Mouse (Mus musculus): ENCODE results near the gene Arl6ip4. TPM values are rescaled to one million over a fixed set of nuclear protein-coding genes. Genes with fewer than 3 reads are reported as not detected.
A peak's percentile ranks its signal among the peaks of the same experiment; 100 is the strongest.

Gene Arl6ip4
- total RNA-seq, 2 experiments from 2014 or later = 12.2 to 22.9 TPM

GRCm38 (mm10) chr5:124093120-124093794 is 22.6 kb upstream of the Arl6ip4 start:
- ATAC-seq (replicated peaks; ENCODE audit: low FRiP score, poor library complexity, severe bottlenecking) = no peak

GRCm38 (mm10) chr5:124093852-124094604 is 21.9 kb upstream of the Arl6ip4 start:
- ATAC-seq (replicated peaks; ENCODE audit: low FRiP score, poor library complexity, severe bottlenecking) = no peak

GRCm38 (mm10) chr5:124095077-124095581 is 20.8 kb upstream of the Arl6ip4 start:
- ATAC-seq (replicated peaks; ENCODE audit: low FRiP score, poor library complexity, severe bottlenecking) = peak; percentile 59

- ATAC-seq (replicated peaks; ENCODE audit: low FRiP score, poor library complexity, severe bottlenecking) = peak; percentile 62
These were observed 20.2 kb upstream of the Arl6ip4 start, which contains the start of gene Abcb9 for GRCm38 (mm10) chr5:124095596-124096232. Gene Abcb9 (minus strand): TSS chr5:124095798.

- ATAC-seq (replicated peaks; ENCODE audit: low FRiP score, poor library complexity, severe bottlenecking) = no peak
These were observed 17.0 kb upstream of the Arl6ip4 start for GRCm38 (mm10) chr5:124098923-124099322.

GRCm38 (mm10) chr5:124100128-124101044 is 15.5 kb upstream of the Arl6ip4 start:
- ATAC-seq (replicated peaks; ENCODE audit: low FRiP score, poor library complexity, severe bottlenecking) = no peak

GRCm38 (mm10) chr5:124102326-124102725 is 13.6 kb upstream of the Arl6ip4 start:
- no peak for ATAC-seq (replicated peaks; ENCODE audit: low FRiP score, poor library complexity, severe bottlenecking)

- no peak for ATAC-seq (replicated peaks; ENCODE audit: low FRiP score, poor library complexity, severe bottlenecking)
These were observed 12.9 kb upstream of the Arl6ip4 start for GRCm38 (mm10) chr5:124103020-124103419.

GRCm38 (mm10) chr5:124103552-124103951 is 12.3 kb upstream of the Arl6ip4 start:
- no peak for ATAC-seq (replicated peaks; ENCODE audit: low FRiP score, poor library complexity, severe bottlenecking)

GRCm38 (mm10) chr5:124111077-124111741 is 4.7 kb upstream of the Arl6ip4 start:
- ATAC-seq (replicated peaks; ENCODE audit: low FRiP score, poor library complexity, severe bottlenecking) = peak; percentile 17

- ATAC-seq (replicated peaks; ENCODE audit: low FRiP score, poor library complexity, severe bottlenecking) = peak; percentile 89
These were observed 4.0 kb upstream of the Arl6ip4 start, which contains the start of gene Ogfod2 for GRCm38 (mm10) chr5:124111742-124112497. Gene Ogfod2 (plus strand): TSS chr5:124112297.

- ATAC-seq (replicated peaks; ENCODE audit: low FRiP score, poor library complexity, severe bottlenecking) = peak; percentile 14
These were observed 3.4 kb upstream of the Arl6ip4 start for GRCm38 (mm10) chr5:124112531-124112930.

- ATAC-seq (replicated peaks; ENCODE audit: low FRiP score, poor library complexity, severe bottlenecking) = peak; percentile 50
These were observed 2.9 kb upstream of the Arl6ip4 start for GRCm38 (mm10) chr5:124113030-124113429.

GRCm38 (mm10) chr5:124114276-124115025 is 1.4 kb upstream of the Arl6ip4 start:
- ATAC-seq (replicated peaks; ENCODE audit: low FRiP score, poor library complexity, severe bottlenecking) = no peak

- ATAC-seq (replicated peaks; ENCODE audit: low FRiP score, poor library complexity, severe bottlenecking) = no peak
These were observed 358 bp upstream of the Arl6ip4 start for GRCm38 (mm10) chr5:124115531-124115930.

- ATAC-seq (replicated peaks; ENCODE audit: low FRiP score, poor library complexity, severe bottlenecking) = no peak
These were observed 3.3 kb downstream of the Arl6ip4 start for GRCm38 (mm10) chr5:124119204-124119603.

- no peak for ATAC-seq (replicated peaks; ENCODE audit: low FRiP score, poor library complexity, severe bottlenecking)
These were observed 6.5 kb downstream of the Arl6ip4 start for GRCm38 (mm10) chr5:124122357-124122756.

All from erythroblast, adult 5-6 weeks (primary cell).